8 mouse cellular contexts compared by ENCODE assay signal in the genomic region with DNA sequence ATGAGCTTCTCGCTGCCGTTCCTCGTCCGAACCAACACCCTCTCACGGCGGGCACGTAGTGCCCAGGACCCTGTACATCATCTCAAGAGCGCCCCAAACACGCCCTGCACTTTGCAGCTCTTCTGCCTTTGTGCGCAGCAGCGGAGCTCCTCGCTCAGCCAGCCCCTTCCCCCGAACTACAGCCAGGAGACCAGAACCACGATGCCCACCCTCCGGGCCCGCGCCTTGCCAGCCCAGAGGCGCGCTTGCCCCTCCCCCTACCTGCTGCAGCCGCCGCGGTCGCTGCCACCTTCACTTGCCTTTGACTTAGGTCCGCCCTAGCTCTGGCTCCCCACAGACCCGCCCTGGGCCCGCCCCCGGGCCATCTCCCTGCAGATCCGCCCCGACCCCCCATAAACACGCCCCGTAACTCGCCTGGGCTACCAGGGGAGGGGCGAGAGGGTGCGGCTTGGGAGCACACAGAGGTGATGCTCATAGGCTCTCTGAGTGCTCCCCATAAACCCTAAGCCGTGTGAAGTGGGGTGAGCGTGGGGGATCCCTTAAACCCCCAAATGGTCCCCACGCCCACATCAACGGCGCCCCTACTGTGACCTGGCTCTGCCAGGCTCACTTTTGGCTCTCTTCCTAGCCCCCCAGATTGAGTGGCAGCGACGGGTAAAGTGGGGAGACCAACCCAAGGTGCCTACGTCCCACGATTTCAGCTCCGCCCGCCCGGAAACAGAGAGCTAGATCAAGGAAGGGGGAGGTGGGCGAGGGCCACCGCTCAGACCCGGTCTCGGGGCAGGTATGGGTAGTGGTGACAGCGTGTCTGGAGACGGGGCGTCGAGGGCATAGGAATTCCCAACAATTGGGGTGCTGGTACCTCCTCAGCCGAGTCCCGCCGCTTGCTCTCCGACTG. TPM values are rescaled to one million over a fixed set of nuclear protein-coding genes. Genes with fewer than 3 reads are reported as not detected.
DNase-seq lines count a peak whose midpoint lies in the region; ATAC-seq lines count a peak whose summit lies in the region.

No protein-coding gene starts in this region.

- peak overlapping the region; percentile 4 for H3K9ac ChIP-seq in embryonic facial prominence, embryonic 11.5 days (replicated peaks; ENCODE audit: low read length)

- peak; percentile 75 for ATAC-seq in embryonic facial prominence, embryonic 11.5 days (replicated peaks; ENCODE audit: insufficient number of reproducible peaks, low FRiP score, low TSS enrichment, low read depth)

- peak overlapping the region; percentile 96 for H3K4me2 ChIP-seq in embryonic facial prominence, embryonic 11.5 days (ENCODE audit: low read depth, low read length)

- H3K27me3 ChIP-seq in embryonic facial prominence, embryonic 11.5 days (ENCODE audit: control insufficient read depth, insufficient read depth, low read length) = no peaks in the 10 kb centered on the region

- under 1% methylated on average over 58 of the region's 58 CpGs for WGBS in embryonic facial prominence, embryonic 11.5 days

- intact Hi-C loops in left cerebral cortex, postnatal 4 days (cut with DNase I) = no loop called here

- no peak overlapping the region for H3K27ac ChIP-seq in embryonic facial prominence, embryonic 11.5 days (replicated peaks; ENCODE audit: low read depth, low read length)

- H3K4me3 ChIP-seq in embryonic facial prominence, embryonic 11.5 days (ENCODE audit: low read depth, low read length) = peak overlapping the region; percentile 49

- peak; percentile 92 for DNase-seq in adrenal gland, postnatal 10 days
- DNase-seq in embryonic facial prominence, embryonic 11.5 days (ENCODE audit: low spot score) = peak; percentile 68
- peak; percentile 92 to 94 for DNase-seq in heart, adult 18-20 months
- DNase-seq in kidney, adult 11 months = peak; percentile 91
- peak; percentile 72 for DNase-seq in left cerebral cortex, postnatal 4 days
- DNase-seq in mesoderm, embryonic 11.5 days (ENCODE audit: low read depth, low spot score) = peak; percentile 62
- DNase-seq in right cerebral cortex, postnatal 36 days (ENCODE audit: low spot score in 2 of 2) = peak; percentile 46 to 58
- DNase-seq in urinary bladder, postnatal 36 days (ENCODE audit: low spot score in 2 of 2) = peak; percentile 86 to 92

- H3K9me3 ChIP-seq in embryonic facial prominence, embryonic 11.5 days (replicated peaks; ENCODE audit: control insufficient read depth, low read length) = no peaks in the 10 kb centered on the region

- H3K4me1 ChIP-seq in embryonic facial prominence, embryonic 11.5 days (ENCODE audit: control insufficient read depth, insufficient read depth, low read length) = no peaks in the 10 kb centered on the region

- H3K36me3 ChIP-seq in embryonic facial prominence, embryonic 11.5 days (replicated peaks; ENCODE audit: control insufficient read depth, insufficient read depth, low read depth, low read length) = no peaks in the 10 kb centered on the region

RNA-seq across cellular contexts. Expression of gene Ndrg2, which starts 0.6 kb away (rescaled TPM):
- 100 to 1,000 TPM; 337 to 338 TPM for total RNA-seq in adrenal gland, postnatal 10 days (2021)
- 11.0 and 12.8 TPM in 2 replicates for polyA plus RNA-seq in embryonic facial prominence, embryonic 11.5 days (2014; fragmentation: Nextera tagmentation; extraction: Ambion mirVana)
- 1,000 to 10,000 TPM; 1,486 to 1,502 TPM for total RNA-seq in heart, adult 18-20 months (2021)
- total RNA-seq in left cerebral cortex, postnatal 4 days (2021) = 100 to 1,000 TPM; 172 to 173 TPM

RNA-seq across cellular contexts. Expression of gene Tppp2, which starts 4.9 kb away (rescaled TPM):
- total RNA-seq in adrenal gland, postnatal 10 days (2021) = not detected
- polyA plus RNA-seq in embryonic facial prominence, embryonic 11.5 days (2014; fragmentation: Nextera tagmentation; extraction: Ambion mirVana) = not detected in 2 replicates
- not detected for total RNA-seq in heart, adult 18-20 months (2021)
- not detected for total RNA-seq in left cerebral cortex, postnatal 4 days (2021)

RNA-seq across cellular contexts. Expression of gene Rnase13, which starts 9.3 kb away (rescaled TPM):
- total RNA-seq in adrenal gland, postnatal 10 days (2021) = not detected
- polyA plus RNA-seq in embryonic facial prominence, embryonic 11.5 days (2014; fragmentation: Nextera tagmentation; extraction: Ambion mirVana) = not detected in 2 replicates
- total RNA-seq in heart, adult 18-20 months (2021) = not detected
- total RNA-seq in left cerebral cortex, postnatal 4 days (2021) = not detected

RNA-seq across cellular contexts. Expression of gene Slc39a2, which starts 20.6 kb away (rescaled TPM):
- under 1 TPM; 0.24 to 0.97 TPM for total RNA-seq in adrenal gland, postnatal 10 days (2021)
- polyA plus RNA-seq in embryonic facial prominence, embryonic 11.5 days (2014; fragmentation: Nextera tagmentation; extraction: Ambion mirVana) = 0.36 and 0.50 TPM in 2 replicates
- under 1 TPM in 1 of 2 experiments, not detected in 1; 0.26 TPM for total RNA-seq in heart, adult 18-20 months (2021)
- total RNA-seq in left cerebral cortex, postnatal 4 days (2021) = 1 to 10 TPM; 4.8 to 5.4 TPM

RNA-seq across cellular contexts. Expression of gene Mettl17, which starts 28.7 kb away (rescaled TPM):
- 10 to 100 TPM; 29.5 to 34.7 TPM for total RNA-seq in adrenal gland, postnatal 10 days (2021)
- 37.9 and 41.5 TPM in 2 replicates for polyA plus RNA-seq in embryonic facial prominence, embryonic 11.5 days (2014; fragmentation: Nextera tagmentation; extraction: Ambion mirVana)
- 10 to 100 TPM; 24.3 to 26.3 TPM for total RNA-seq in heart, adult 18-20 months (2021)
- total RNA-seq in left cerebral cortex, postnatal 4 days (2021) = 10 to 100 TPM; 50.3 to 63.4 TPM

Comparison
In these comparisons a context has a peak if more than half of its experiments do, and no peak if none do; other contexts are left out.
1. RNA of gene Ndrg2, which starts 0.6 kb away (total RNA-seq): 1,486 to 1,502 TPM in heart, adult 18-20 months; 337 to 338 TPM in adrenal gland, postnatal 10 days and 172 to 173 TPM in left cerebral cortex, postnatal 4 days; every median in the first group is over 4 times any median in the second.
2. Peak in every context shown above with its lines, with median percentiles within 50 percentile points of each other: DNase-seq.